Mouse (Mus musculus) CD4-positive helper T cell, adult 2 months (primary cell): ENCODE results near the gene Doxl2.
A peak's percentile ranks its signal among the peaks of the same experiment; 100 is the strongest.

Source experiments
- DNase-seq: peaks from one replicate; pipeline ENCODE4 v3.0.0-alpha.2; 2012; ENCODE audit warnings: low read depth, missing footprints, low spot score

The Doxl2 gene

GRCm38 (mm10) chr6:49009161-49009555 is 34.4 kb downstream of the Doxl2 start:
- DNase-seq: no peak

GRCm38 (mm10) chr6:49009665-49010064 is 34.9 kb downstream of the Doxl2 start:
- DNase-seq: peak; percentile 35

GRCm38 (mm10) chr6:49011191-49011590 is 36.4 kb downstream of the Doxl2 start:
- DNase-seq: no peak

- no peak for DNase-seq
These were observed 38.3 kb downstream of the Doxl2 start for GRCm38 (mm10) chr6:49013023-49013422.

- peak; percentile 70 for DNase-seq
These were observed 38.7 kb downstream of the Doxl2 start for GRCm38 (mm10) chr6:49013458-49013857.

GRCm38 (mm10) chr6:49017150-49017549 is 42.4 kb downstream of the Doxl2 start:
- peak; percentile 52 for DNase-seq

- no peak for DNase-seq
These were observed 44.6 kb downstream of the Doxl2 start for GRCm38 (mm10) chr6:49019341-49019740.

- DNase-seq: peak; percentile 27
These were observed 46.6 kb downstream of the Doxl2 start for GRCm38 (mm10) chr6:49021141-49022012.

- DNase-seq: no peak
These were observed 47.6 kb downstream of the Doxl2 start for GRCm38 (mm10) chr6:49022384-49022783.

- DNase-seq: no peak
These were observed 48.6 kb downstream of the Doxl2 start for GRCm38 (mm10) chr6:49023315-49023714.

GRCm38 (mm10) chr6:49025290-49025689 is 50.5 kb downstream of the Doxl2 start:
- DNase-seq: no peak

- no peak for DNase-seq
These were observed 51.7 kb downstream of the Doxl2 start for GRCm38 (mm10) chr6:49026496-49026895.

GRCm38 (mm10) chr6:49028019-49028418 is 53.3 kb downstream of the Doxl2 start:
- no peak for DNase-seq
